Mouse (Mus musculus) spleen, adult 10 weeks (tissue): ENCODE measurements around the gene Olfr140. TPM values are rescaled to one million over a fixed set of nuclear protein-coding genes. Genes with fewer than 3 reads are reported as not detected.

Experiments used
- polyA plus RNA-seq: library from polyadenylated mRNA; stranded (reverse); fragments of 350-450 nt; fragmentation: Illumina TruSeq; extraction: RNeasy Lipid Tissue Mini Kit (QIAGEN cat#74804); gene quantifications from one replicate; pipeline ENCODE4 v1.2.3, GENCODE M21; 2015; ENCODE audit warnings: low replicate concordance; ENCODE audit not compliant: insufficient read depth

Gene Olfr140
- polyA plus RNA-seq = not detected

GRCm38 (mm10) chr2:90063494-90063893 is at the start of gene Olfr140:
Gene Olfr140 (minus strand): TSS chr2:90063594.

DNA sequence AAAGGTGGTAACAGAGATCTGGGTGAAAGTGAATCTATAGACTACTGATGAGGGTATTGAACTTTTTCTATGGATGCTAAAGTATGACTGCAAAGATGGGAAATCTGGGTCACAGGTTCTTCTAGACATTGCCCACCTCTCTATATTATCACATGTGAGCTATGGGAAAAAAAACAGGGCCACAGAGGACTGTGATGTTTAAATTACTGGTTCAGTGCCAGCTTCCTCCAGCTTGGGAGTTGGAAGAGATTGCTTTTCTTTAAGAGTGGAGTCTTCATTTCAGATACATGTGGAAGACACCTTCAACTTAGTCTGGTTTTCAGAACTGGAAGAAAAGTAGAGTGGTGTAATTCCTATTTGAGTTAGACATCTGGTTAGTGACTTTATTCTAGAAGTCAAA is 28.4 kb downstream of the Olfr140 start, which contains the start of gene Olfr1265:
TSS of gene Olfr1265 (plus strand) at position 301 of the 400 bp plus-strand sequence.

GRCm38 (mm10) chr2:90025477-90025876 is 37.9 kb downstream of the Olfr140 start, which contains the start of gene Olfr1264:
Gene Olfr1264 (minus strand): TSS chr2:90025577.

DNA sequence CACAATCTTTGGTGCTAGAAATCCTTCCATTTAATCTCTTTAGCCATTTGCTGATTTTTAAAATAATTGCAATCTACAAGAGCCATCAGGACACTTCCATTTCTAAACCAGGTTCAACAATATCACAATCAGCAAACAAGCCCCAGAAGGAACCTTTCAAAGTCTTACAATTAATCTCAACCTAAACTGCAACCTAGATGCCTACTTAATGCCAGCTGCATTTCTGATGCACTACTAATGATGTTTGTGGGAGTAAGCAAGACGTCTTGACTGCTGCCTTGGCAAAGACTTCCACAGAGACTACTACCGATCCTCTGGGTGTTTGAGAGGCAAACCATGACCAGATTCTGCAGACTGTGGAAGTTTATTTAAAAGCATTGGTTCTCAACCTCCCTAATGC is 51.6 kb downstream of the Olfr140 start, which contains the start of gene Olfr1263:
TSS of gene Olfr1263 (plus strand) at position 301 of the 400 bp plus-strand sequence.

GRCm38 (mm10) chr2:89999845-90000244 is 63.5 kb downstream of the Olfr140 start, which contains the start of gene Olfr1262:
Gene Olfr1262 (plus strand): TSS chr2:90000145.

Other genes starting within 250 kb of the Olfr140 start
- gene Olfr1256, start 222.0 kb downstream of the Olfr140 start, polyA plus RNA-seq = not detected
- gene Olfr48, start 215.4 kb downstream of the Olfr140 start, polyA plus RNA-seq = not detected
- not detected for gene Olfr1257, start 185.2 kb downstream of the Olfr140 start, polyA plus RNA-seq
- gene Olfr1258, start 136.3 kb downstream of the Olfr140 start, polyA plus RNA-seq = not detected
- gene Olfr1259, start 114.9 kb downstream of the Olfr140 start, polyA plus RNA-seq = not detected
- gene Olfr1260, start 89.3 kb downstream of the Olfr140 start, polyA plus RNA-seq = not detected
- not detected for gene Olfr1261, start 72.4 kb downstream of the Olfr140 start, polyA plus RNA-seq
- gene Olfr1262, start 63.4 kb downstream of the Olfr140 start, polyA plus RNA-seq = not detected
- not detected for gene Olfr1263, start 51.5 kb downstream of the Olfr140 start, polyA plus RNA-seq
- gene Olfr1264, start 38.0 kb downstream of the Olfr140 start, polyA plus RNA-seq = not detected
- not detected for gene Olfr1265, start 28.3 kb downstream of the Olfr140 start, polyA plus RNA-seq
- gene Olfr1269, start 57.8 kb upstream of the Olfr140 start, polyA plus RNA-seq = not detected
- not detected for gene Olfr32, start 78.7 kb upstream of the Olfr140 start, polyA plus RNA-seq
- not detected for gene Olfr1270, start 89.5 kb upstream of the Olfr140 start, polyA plus RNA-seq
- gene Olfr1506, start 160.9 kb upstream of the Olfr140 start, polyA plus RNA-seq = not detected
- not detected for gene Olfr142, start 194.0 kb upstream of the Olfr140 start, polyA plus RNA-seq
- not detected for gene Olfr1271, start 207.4 kb upstream of the Olfr140 start, polyA plus RNA-seq
- gene Olfr1272, start 229.2 kb upstream of the Olfr140 start, polyA plus RNA-seq = not detected